Mouse (Mus musculus) inflammation-experienced regulatory T-cells, adult 6 months (primary cell): ENCODE measurements around the gene Olfr1377. TPM values are rescaled to one million over a fixed set of nuclear protein-coding genes. Genes with fewer than 3 reads are reported as not detected.
"Not testable (repeated sequence)": the region's sequence is repeated elsewhere in the genome, so short reads cannot be mapped to it uniquely, and the experiment has no call there.

Experiments
- ATAC-seq: one replicate; pipeline ENCODE4 v1.8.0; 2017
- polyA plus RNA-seq, 3 experiments: library from polyadenylated mRNA; unstranded; fragments of 100-300 nt; shearing (Covaris generic); gene quantifications; one replicate each; pipeline ENCODE4 v1.2.1; 2017

Olfr1377 gene
- polyA plus RNA-seq = not detected

DNA sequence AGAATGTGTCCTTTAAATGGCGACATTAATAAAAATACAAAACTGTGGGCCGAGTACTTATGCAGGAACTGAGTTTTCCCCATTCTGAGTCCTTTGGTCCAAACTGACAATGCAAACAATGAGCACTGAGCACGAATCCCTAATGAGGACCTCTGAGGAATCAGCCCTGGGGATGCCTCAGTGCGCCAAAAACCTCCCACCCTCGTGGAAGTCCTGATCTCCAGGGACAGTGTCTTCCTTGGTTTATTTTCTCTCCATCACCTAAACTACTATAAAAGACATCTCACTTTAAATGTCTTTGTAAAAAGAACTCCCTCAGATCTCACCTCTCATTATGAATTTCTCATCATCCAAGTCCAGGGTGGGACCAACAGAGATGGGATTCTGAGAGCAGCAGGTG is at the start of gene Olfr1377:
TSS of gene Olfr1377 (plus strand) at position 301 of the 400 bp plus-strand sequence.
- no peak for ATAC-seq

DNA sequence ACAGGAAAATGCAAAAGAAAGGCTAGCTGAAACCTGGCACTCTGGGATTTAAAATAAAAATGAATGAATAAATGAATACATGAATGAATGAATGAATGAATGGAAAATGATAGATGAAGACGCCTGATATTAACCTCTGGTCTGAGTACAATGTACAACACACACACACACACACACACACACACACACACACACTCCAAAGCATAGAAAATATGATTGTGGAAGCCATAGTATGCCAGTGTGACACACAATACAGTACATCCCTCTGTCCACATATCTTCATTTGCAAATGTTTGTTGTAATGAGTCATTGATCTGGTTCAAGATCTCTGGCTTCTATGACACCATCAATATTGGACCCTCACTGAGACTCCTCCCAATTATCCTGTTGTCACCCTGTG is 49.7 kb upstream of the Olfr1377 start:
- no peak for ATAC-seq

DNA sequence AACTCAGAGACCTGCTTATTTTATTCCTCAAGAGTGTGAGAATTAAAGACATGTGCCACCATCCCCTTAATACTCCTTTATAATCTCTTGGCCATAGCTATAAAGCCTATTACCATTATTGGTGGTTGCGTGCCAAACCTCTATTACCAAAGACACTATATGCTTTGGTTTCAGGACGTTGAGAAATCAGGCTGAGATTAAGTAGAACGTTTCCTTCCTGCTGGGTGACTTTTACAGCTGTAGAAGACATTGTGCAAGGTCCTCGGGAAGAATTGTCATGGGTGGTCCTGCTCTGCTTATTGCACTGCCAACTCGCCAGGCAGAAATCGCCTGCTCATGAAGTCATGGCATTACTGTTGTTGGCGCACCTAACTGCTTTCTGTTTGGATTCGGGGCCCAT is 43.3 kb upstream of the Olfr1377 start:
- ATAC-seq = no peak

DNA sequence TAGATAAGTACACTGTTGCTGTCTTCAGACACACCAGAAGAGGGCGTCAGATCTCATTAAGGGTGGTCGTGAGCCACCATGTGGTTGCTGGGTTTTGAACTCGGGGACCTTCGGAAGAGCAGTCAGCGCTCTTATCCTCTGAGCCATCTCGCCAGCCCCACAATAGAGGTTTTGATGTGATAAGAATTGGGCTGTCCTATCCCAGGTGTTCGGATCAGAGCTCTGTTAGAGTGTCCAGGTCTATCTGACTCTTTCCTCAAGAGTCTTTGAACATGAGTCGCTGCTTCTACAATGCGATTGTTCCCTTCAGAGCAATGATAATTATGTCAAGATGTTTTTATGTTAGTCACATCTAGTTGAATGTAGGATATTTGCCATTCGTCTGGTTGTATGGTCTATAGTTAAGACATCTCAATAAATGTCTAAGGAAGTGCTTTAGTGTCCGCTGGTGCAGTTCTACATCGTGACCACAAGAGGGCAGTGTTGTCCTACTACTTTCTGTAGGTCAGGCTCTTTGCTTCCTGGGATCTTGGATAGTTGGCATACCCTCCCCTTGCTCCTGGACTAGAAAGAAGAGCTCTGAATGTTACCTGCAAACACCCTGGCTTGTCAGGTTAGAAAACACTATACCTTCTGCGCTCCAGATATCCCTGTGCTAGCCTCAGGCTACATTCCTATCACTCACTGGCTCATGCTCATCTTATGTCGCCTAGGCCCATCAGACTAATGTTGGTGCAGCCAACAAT is 42.0 kb upstream of the Olfr1377 start:
- no peak for ATAC-seq

DNA sequence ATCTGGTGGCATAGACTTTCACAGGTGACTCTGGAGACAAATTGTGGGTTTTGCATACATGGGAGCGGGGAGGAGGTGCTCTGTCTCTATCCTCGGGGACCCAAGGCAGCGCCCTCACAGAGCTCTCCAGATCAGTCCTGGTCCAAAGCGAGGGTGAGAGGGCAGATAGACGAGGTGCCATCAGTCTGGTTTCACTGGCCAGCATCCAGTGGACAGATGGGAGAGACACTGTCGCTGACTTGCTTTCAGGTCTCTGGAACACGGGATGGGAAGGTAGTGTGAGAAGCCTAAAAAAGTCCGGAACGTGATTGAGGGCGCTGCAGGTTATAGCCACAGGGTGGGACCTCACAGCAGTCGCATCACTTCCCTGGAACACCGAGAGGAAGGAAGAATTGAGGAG is 39.4 kb upstream of the Olfr1377 start:
- no peak for ATAC-seq

DNA sequence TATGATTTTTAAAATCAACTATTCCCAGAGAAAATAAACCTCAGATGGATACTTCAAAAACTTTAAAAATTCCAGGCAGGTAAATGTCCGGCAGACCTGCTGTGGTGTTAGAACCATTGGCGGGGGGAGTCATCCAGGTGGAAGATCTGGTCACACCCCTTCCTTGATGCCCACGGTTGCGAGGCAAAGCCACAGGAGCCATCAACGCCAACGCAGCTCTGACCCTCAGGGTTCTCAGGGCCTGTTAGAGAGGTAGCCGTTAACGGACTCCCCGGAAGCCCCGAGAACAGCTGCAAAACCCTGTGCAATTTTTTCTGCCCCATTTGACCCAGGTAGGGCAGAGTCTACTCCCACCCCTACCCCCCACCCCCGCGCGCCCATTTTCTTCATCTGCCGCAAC is 38.3 kb upstream of the Olfr1377 start, which contains the start of gene 4933414I15Rik:
TSS of gene 4933414I15Rik (minus strand) at position 260 of the 400 bp plus-strand sequence.
- ATAC-seq = no peak

DNA sequence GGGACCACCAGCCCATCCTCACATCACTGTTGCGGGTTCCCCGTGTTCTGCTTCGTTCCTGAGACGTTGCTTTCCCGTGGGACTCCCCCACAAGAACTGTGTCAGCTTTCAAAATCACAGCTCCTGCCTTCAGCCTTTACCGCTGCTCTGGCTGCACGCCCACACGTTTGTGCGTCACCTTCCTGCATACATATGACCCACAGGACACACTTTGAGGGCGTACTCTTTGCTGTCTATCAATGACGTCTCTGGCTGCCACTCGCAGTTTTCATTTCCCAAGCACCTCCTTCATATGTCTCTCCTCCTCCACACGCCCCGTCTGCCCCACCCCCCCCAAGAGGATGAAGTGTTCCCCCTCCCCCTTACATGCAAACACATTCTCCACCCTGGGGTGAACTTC is 29.5 kb upstream of the Olfr1377 start:
- ATAC-seq = no peak

DNA sequence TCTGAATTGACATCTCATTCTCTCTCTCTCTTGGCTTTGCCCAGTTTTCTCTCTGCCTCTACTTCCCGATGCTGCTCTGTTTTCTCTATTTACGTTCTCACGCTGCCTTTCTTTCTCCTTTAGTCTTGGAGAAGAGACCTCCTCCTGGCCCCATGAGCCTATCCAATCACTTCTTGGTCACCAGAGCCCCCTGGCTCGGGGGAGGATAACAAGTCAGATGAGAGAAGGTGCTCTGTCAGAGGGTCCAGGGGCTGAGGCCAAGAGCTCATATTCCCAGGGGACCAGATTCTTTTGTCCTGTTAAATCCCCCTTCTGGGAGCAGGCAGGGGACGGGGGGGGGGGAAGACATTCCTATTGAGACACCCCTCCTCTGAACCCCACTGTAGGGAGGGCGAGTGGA is 28.1 kb upstream of the Olfr1377 start, which contains the start of gene Prop1:
TSS of gene Prop1 (minus strand) at position 101 of the 400 bp plus-strand sequence.
- ATAC-seq = no peak

DNA sequence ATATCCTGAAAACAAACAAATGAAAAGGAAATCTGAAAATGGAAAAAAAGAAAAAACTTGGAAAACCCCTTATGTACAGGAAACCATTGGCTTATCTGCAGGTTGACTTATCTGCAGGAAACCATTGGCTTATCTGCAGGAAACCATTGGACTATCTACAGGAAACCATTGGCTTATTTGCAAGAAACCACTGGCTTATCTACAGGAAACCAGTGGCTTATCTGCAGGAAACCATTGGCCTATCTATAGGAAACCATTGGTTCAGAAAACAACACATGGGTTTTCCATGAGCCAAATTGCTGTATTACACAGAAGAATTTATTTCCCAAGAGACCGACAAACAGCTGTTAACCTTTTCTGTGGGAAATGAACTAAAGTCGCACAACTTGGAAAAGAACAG is 16.9 kb upstream of the Olfr1377 start:
- ATAC-seq = no peak

DNA sequence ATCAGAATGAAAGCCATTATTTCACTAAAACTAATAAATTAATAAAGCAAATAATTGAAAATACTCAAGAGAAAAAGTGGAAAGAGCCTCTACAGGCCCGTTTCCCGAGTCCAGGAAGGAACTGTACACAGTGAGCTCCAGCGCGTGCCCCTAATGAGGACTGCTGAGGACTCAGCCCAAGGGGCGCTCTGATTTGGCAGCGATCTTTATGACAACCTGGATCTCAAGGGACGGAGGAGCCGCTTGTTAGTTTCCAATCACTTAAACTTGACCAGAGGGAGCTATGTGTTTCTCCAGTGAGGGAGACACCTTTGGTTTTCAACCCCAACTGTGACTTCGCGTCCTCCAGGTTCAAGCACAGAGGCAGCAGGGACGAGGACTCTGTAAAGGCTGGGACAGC is 15.5 kb upstream of the Olfr1377 start, which contains the start of gene Olfr1378:
TSS of gene Olfr1378 (plus strand) at position 301 of the 400 bp plus-strand sequence.
- ATAC-seq = no peak

DNA sequence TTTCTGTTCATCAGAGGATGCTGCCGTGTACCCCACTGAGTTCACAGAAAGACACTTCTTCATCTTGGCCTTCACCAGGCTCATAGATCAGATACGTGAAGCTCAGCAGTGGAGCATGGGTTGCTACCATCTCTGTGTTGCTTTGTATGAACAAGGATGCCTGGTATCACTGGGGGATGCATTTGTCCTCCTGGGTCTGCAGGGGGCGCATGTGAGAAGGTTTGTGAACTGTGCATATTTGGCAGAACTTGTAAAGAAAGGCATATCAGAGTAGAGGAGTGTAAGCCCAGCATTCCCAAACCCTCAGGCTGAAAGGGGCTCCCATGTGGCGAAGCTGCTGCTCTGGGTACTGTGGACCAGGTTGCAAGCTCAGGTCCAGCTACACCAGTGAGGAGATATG is 4.6 kb upstream of the Olfr1377 start:
- no peak for ATAC-seq

DNA sequence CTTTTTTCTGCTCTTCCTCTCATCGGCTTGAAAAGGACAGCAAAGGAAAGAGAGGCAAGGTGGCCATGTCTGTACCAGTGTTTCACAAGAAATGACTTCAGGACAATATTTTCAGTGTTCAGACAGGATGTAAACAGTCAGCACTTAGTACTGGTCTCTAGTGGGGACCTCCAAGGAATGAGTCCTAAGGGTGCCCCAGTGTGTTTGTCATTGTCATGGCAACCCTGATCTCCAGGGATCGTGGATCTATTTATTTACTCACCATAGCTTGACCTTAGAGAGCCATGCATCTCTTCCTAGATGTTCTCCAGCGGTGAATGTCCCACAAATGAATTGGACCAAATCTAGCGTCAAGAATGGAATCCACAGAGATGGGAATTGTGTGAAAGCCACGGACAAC is 21.5 kb downstream of the Olfr1377 start, which contains the start of gene Olfr51:
TSS of gene Olfr51 (plus strand) at position 301 of the 400 bp plus-strand sequence.
- ATAC-seq = no peak

DNA sequence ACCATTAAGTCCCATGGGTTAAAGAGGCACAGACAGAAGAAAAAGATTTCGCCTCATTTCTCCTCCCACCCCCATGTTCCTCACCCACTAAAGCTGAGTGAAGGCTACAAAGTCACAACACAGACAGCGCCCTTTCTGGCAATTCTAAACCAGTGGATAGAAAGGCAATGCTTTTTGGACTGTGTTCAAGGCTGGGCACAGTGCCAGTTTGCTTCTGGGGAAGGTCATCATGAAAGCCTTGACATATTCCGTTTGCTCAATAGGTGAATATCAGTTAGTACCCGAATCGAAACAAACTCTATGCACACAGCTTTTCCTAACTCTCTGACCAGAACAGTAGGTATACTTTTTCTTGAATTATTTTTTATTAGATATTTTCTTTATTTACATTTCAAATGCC is 30.1 kb downstream of the Olfr1377 start:
- ATAC-seq = no peak

DNA sequence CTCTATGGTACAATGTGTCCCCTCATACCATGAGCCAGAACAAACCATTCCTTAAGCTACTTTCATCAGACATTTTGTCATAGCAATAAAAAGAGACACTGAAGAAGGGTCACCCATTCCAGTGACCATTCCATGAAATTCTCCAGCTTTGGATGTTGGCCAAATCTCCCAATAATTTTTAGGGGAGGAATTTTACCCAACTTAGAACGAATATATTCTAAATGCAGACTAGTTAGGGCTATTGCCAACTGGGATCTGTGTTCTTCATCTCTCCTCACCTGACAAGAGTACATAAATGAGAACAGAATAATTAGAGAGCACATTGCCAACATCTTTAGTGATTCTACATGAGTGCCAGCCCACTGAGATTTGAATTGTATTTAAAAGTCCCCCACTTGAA is 32.2 kb downstream of the Olfr1377 start, which contains the start of gene Olfr54:
TSS of gene Olfr54 (plus strand) at position 301 of the 400 bp plus-strand sequence.
- no peak for ATAC-seq

DNA sequence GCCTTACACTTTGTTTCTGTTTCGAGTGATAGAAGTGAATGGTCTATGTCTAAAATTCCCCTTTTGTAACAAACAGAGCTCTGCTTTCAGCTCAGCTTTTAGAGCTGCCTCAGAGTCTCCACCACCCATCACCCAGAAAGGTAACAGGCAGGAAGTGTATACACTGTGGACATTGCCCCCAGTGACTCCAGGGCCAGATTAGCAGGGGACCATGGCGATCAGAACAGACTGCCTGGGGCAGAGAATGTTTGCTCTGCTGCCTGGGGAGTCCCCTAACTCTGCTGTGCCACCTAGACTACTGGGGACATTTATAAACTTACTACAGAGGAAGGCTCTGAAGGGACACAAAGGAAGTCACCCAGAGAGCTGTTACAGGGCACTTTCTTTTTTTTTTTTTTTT is 34.6 kb downstream of the Olfr1377 start:
- no peak for ATAC-seq

DNA sequence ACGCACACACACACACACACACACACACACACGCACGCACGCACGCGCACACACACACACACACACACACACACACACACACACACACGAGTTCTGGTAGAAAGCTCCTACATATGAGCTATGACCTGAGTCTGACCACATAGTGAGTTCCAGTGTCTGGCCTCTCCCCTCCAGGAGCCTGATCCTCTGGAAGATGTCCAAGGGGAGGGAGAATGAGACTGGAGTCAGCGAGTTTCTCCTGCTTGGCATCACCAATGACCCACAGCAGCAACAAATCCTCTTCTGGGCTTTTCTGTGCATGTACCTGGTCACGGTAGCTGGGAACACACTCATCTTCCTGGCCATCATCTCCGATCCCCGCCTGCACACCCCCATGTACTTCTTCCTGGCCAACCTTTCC is 45.0 kb downstream of the Olfr1377 start:
- not testable (repeated sequence) for ATAC-seq

DNA sequence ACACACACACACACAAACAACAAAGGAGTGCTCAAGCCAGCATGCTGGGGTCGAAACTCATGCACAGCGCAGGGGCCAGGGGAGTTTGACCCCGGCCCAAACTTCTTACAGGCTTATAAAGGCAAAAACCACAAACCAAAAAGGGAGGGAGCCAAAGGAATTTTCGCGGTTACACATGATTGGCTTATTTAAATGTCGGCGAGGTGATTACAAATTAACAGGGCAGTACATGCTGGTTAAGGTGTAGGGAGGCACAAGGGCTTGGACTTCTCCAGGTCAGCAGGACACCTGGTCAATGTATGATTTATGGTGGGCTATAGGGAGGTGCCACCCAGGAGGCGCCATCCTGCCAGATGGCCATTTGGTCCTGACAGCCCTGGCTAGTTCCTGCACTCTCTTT is 47.6 kb downstream of the Olfr1377 start:
- ATAC-seq = not testable (repeated sequence)

DNA sequence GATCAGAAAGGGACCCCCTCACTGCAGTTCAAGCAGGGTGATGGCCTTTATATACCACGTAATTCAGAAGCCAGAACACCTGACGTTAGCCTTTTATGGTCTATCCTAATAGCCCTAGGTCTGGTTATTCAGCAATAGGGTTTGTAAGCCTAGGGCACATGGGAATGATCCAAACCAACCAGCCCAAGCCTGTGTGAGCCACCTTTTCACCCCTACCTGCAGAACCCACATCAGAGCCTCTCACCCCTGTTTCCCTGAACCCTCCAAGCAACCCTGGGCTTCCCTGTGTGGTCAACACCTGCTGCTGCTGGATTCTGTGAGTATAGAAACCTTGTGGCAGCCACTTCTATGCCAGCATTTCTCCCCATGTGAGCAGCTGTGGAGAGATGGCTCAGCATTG is 48.5 kb downstream of the Olfr1377 start:
- no peak for ATAC-seq

DNA sequence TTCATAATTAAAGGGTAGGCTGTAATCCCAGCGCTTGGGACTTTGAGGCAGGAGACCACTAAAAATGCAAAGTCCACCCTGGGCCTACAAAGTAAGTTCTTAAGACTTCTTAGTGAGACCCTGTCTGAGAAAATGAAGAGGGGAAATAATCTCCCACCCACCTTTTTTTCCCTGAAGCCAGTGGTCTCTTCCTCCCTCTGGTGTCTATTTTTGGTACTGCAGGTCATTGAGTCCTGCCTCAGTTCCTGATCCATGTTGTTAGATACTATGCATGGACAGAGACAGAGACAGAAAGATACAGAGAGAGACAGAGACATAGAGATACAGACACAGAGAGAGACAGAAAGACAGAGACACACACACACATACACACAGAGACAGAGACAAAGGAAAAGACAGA is 51.1 kb downstream of the Olfr1377 start:
- ATAC-seq = no peak

DNA sequence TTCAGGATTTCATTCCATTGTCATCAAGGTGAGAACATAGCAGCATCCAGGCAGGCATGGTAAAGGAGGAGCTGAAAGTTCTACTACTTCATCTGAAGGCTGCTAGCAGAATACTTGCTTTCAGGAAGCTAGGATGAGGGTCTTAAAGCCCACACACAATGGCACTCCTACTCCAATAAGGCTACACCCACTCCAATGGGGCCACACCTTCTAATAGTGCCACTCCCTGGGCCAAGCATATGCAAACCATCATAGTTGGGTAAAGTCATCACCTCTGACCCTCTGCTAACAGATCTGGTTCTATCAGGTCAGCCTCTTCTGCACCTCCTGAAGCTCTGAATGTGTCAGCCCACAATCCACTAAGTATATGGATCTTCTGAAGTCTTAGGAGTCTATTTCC is 52.4 kb downstream of the Olfr1377 start:
- ATAC-seq = not testable (repeated sequence)

DNA sequence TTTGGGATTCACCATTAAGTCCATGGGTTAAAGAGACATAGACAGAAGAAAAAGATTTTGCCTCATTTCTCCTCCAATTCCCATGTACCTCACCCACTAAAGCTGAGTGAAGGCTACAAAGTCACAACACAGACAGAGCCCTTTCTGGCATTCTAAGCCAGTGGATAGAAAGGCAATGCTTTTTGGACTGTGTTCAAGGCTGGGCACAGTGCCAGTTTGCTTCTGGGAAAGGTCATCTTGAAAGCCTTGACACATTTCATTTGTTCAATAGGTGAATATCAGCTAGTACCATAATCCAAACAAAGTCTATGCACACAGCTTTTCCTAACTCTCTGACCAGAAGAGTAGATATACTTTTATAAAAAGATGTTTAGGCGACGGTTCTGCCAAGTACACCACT is 54.2 kb downstream of the Olfr1377 start:
- no peak for ATAC-seq
